Mouse (Mus musculus) CH12.LX (cell line): ENCODE data around the gene Rbpms2. TPM values are rescaled to one million over a fixed set of nuclear protein-coding genes. Genes with fewer than 3 reads are reported as not detected.

Experiments used
- DNase-seq: peaks from one replicate; pipeline ENCODE4 v3.0.0-alpha.2; 2013; ENCODE audit errors: extremely low read depth
- H3K27ac ChIP-seq: 2 replicates; pipeline ENCODE4 v1.5.1; 2012; ENCODE audit warnings: low read depth, mild to moderate bottlenecking, control low read depth, moderate library complexity; ENCODE audit not compliant: insufficient read depth
- H3K27me3 ChIP-seq: replicated peaks from 2 replicates; pipeline ENCODE3; 2012; ENCODE audit warnings: inconsistent platforms
- H3K36me3 ChIP-seq, 2 experiments: replicated peaks in 1 of 2; 2 replicates each; pipeline versions ENCODE3 to v1.6.1; 2012; ENCODE audit warnings: inconsistent platforms in 1 of 2, low read length in 1 of 2, mild to moderate bottlenecking in 1 of 2, mixed read lengths in 1 of 2, moderate library complexity in 1 of 2; ENCODE audit not compliant: control insufficient read depth in 1 of 2, insufficient read depth in 1 of 2
- H3K4me1 ChIP-seq, 2 experiments: 2 replicates each; pipeline ENCODE4 v1.6.1; 2012; ENCODE audit warnings: inconsistent platforms in 1 of 2, moderate library complexity in 1 of 2; ENCODE audit not compliant: insufficient read depth in 2 of 2, control insufficient read depth in 1 of 2
- H3K4me2 ChIP-seq: 2 replicates; pipeline ENCODE4 v1.6.1; 2012; ENCODE audit warnings: low read depth, mild to moderate bottlenecking, control low read depth; ENCODE audit not compliant: poor library complexity, insufficient read depth, severe bottlenecking
- H3K4me3 ChIP-seq, 3 experiments: fragments of 150-350 bp in 1 of 3; sonication (generic) in 1 of 3; replicated peaks in 1 of 3; 2 replicates each; pipeline versions ENCODE3 to v1.5.1; 2011 to 2012; ENCODE audit warnings: low read depth in 2 of 3, low read length in 2 of 3, mild to moderate bottlenecking in 2 of 3, moderate library complexity in 2 of 3, control low read depth in 1 of 3, improper control_type of control experiment in 1 of 3, inconsistent platforms in 1 of 3, mixed read lengths in 1 of 3; ENCODE audit not compliant: poor library complexity in 1 of 3
- H3K79me2 ChIP-seq: replicated peaks from 2 replicates; pipeline ENCODE4 v1.6.1; 2012; ENCODE audit warnings: mild to moderate bottlenecking, moderate library complexity; ENCODE audit not compliant: control insufficient read depth, poor library complexity, insufficient read depth, severe bottlenecking; ENCODE audit errors: extremely low read depth
- H3K9ac ChIP-seq: 2 replicates; pipeline ENCODE4 v1.6.1; 2012; ENCODE audit warnings: low read depth, mild to moderate bottlenecking, control low read depth, moderate library complexity; ENCODE audit not compliant: insufficient read depth
- H3K9me3 ChIP-seq: replicated peaks from 2 replicates; pipeline ENCODE3; 2012; ENCODE audit warnings: low read length, inconsistent platforms, mixed read lengths
- CHD2 ChIP-seq: IDR thresholded peaks from 2 replicates; pipeline ENCODE4 v1.6.1; 2011; ENCODE audit warnings: low read length, improper control_type of control experiment
- E2F4 ChIP-seq: IDR thresholded peaks from 2 replicates; pipeline ENCODE4 v1.6.1; 2011; ENCODE audit warnings: low read depth, low read length, improper control_type of control experiment; ENCODE audit not compliant: insufficient replicate concordance
- ELF1 ChIP-seq: IDR thresholded peaks from 2 replicates; pipeline ENCODE4 v1.6.1; 2014; ENCODE audit warnings: low read depth, mild to moderate bottlenecking, inconsistent platforms, low read length, improper control_type of control experiment
- HCFC1 ChIP-seq: IDR thresholded peaks from 2 replicates; pipeline ENCODE4 v1.6.1; 2012; ENCODE audit warnings: low read depth, mild to moderate bottlenecking, inconsistent platforms, low read length, improper control_type of control experiment
- JUN ChIP-seq: IDR thresholded peaks from 2 replicates; pipeline ENCODE4 v1.6.1; 2011; ENCODE audit warnings: low read depth, mild to moderate bottlenecking, low read length, improper control_type of control experiment, moderate library complexity; ENCODE audit not compliant: insufficient read depth
- MEF2A ChIP-seq: IDR thresholded peaks from 2 replicates; pipeline ENCODE4 v1.6.1; 2014; ENCODE audit warnings: low read depth, mild to moderate bottlenecking, inconsistent platforms, low read length, improper control_type of control experiment, borderline replicate concordance
- NELFE ChIP-seq: IDR thresholded peaks from 2 replicates; pipeline ENCODE4 v1.6.1; 2011; ENCODE audit warnings: low read depth, low read length, improper control_type of control experiment
- NRF1 ChIP-seq: IDR thresholded peaks from 2 replicates; pipeline ENCODE4 v1.6.1; 2014; ENCODE audit warnings: low read depth, mild to moderate bottlenecking, inconsistent platforms, low read length, improper control_type of control experiment, moderate library complexity
- POLR2A ChIP-seq: IDR thresholded peaks from 2 replicates; pipeline ENCODE4 v1.6.1; 2011; ENCODE audit warnings: low read depth, mild to moderate bottlenecking, improper control_type of control experiment, low read length
- POLR2AphosphoS2 ChIP-seq: IDR thresholded peaks from 2 replicates; pipeline ENCODE4 v1.6.1; 2011; ENCODE audit warnings: low read depth, low read length, improper control_type of control experiment
- RAD21 ChIP-seq: IDR thresholded peaks from 2 replicates; pipeline ENCODE4 v1.6.1; 2011; ENCODE audit warnings: low read depth, mild to moderate bottlenecking, low read length, improper control_type of control experiment, moderate library complexity
- RCOR1 ChIP-seq: conservative IDR thresholded peaks from 2 replicates; pipeline ENCODE4 v1.6.1; 2012; ENCODE audit warnings: low read depth, mild to moderate bottlenecking, inconsistent platforms, low read length, improper control_type of control experiment
- SIN3A ChIP-seq: IDR thresholded peaks from 2 replicates; pipeline ENCODE4 v1.6.1; 2012; ENCODE audit warnings: low read length, improper control_type of control experiment, inconsistent platforms
- TBP ChIP-seq: conservative IDR thresholded peaks from 2 replicates; pipeline ENCODE4 v1.6.1; 2011; ENCODE audit warnings: low read depth, low read length, improper control_type of control experiment
- TCF12 ChIP-seq: IDR thresholded peaks from 2 replicates; pipeline ENCODE4 v1.6.1; 2014; ENCODE audit warnings: low read depth, mild to moderate bottlenecking, inconsistent platforms, low read length, improper control_type of control experiment
- USF2 ChIP-seq: conservative IDR thresholded peaks from 2 replicates; pipeline ENCODE4 v1.6.1; 2011; ENCODE audit warnings: low read depth, low read length, improper control_type of control experiment
- ZKSCAN1 ChIP-seq: IDR thresholded peaks from 2 replicates; pipeline ENCODE4 v1.6.1; 2012; ENCODE audit warnings: low read depth, inconsistent platforms, low read length, improper control_type of control experiment, borderline replicate concordance
- ZMIZ1 ChIP-seq: IDR thresholded peaks from 2 replicates; pipeline ENCODE4 v1.6.1; 2012; ENCODE audit warnings: low read depth, mild to moderate bottlenecking, inconsistent platforms, low read length, improper control_type of control experiment
- dilution Hi-C: fragments of 300-500 bp; cut with MboI; formaldehyde crosslinking; loops from 2 replicates; pipeline ENCODE4 v1.14.3; 2020; ENCODE audit warnings: low sequenced_read_pairs; ENCODE audit not compliant: extremely low pct_unique_long_range_greater_than_20kb, extremely low pct_ligation_motif_present
- in situ Hi-C: fragments of 300-500 bp; cut with MboI; formaldehyde crosslinking; loops from 3 replicates; pipeline ENCODE4 v1.14.3; 2019; ENCODE audit warnings: low sequenced_read_pairs, low pct_ligation_motif_present, low pct_unique_long_range_greater_than_20kb, mixed read lengths
- polyA plus RNA-seq: library from polyadenylated mRNA; unstranded; fragments of >175 nt; gene quantifications from 2 replicates; pipeline ENCODE4 v1.2.1, GENCODE M21; 2012; ENCODE audit warnings: low read depth; ENCODE audit not compliant: insufficient read length
- total RNA-seq, 2 experiments: library from RNA; depleted of rRNA; stranded (reverse); fragments of 300-350 nt in 1 of 2; fragments of >200 nt in 1 of 2; gene quantifications; 2 replicates each; pipeline ENCODE4 v1.2.3; 2012 to 2014

The Rbpms2 gene
- total and polyA plus RNA-seq, 3 experiments, result 0.13 to 0.34 TPM; not detected in 1

DNA sequence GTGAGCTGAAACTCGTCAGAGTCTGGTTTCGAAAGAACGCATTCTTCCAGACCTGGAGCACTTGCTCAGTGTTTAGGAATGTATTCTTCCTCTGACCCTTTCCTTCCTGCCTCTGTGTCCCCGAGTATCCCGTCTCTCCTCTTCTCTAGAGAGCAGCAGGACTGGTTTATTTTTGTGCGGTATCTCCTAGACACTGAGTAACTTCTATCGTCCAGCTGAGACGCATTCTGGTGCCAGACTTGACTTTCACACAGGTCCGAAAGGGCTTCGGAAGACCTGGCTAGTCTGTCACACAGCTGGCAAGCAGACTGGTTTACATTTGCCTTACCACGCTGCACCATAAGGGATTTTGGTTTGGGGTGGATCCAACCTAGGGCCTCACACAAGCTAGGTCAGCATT is 43.5 kb downstream of the Rbpms2 start:
- in situ Hi-C loops, result loop anchor here (5.0 kb wide), 2 partner anchors 154 to 179 kb away; partner anchors contain the start of gene Zfp609
- Histone ChIP-seq H3K9me3 (no peaks in the 10 kb centered on the region), H3K4me2 (no peak overlapping the region), H3K36me3 (no peaks in the 10 kb centered on the region), H3K27me3 (no peaks in the 10 kb centered on the region), H3K4me3 (no peak overlapping the region), H3K79me2 (peaks cover 4% of the 10 kb centered on the region), H3K27ac (no peak overlapping the region), H3K4me1 (peaks cover 6 to 17% of the 10 kb centered on the region in 2 experiments), H3K9ac (no peak overlapping the region)
- dilution Hi-C loops, result no loop called here
- no peak for DNase-seq
- TF ChIP-seq E2F4 (no peak), USF2 (no peak), POLR2AphosphoS2 (no peak), CHD2 (no peak)

DNA sequence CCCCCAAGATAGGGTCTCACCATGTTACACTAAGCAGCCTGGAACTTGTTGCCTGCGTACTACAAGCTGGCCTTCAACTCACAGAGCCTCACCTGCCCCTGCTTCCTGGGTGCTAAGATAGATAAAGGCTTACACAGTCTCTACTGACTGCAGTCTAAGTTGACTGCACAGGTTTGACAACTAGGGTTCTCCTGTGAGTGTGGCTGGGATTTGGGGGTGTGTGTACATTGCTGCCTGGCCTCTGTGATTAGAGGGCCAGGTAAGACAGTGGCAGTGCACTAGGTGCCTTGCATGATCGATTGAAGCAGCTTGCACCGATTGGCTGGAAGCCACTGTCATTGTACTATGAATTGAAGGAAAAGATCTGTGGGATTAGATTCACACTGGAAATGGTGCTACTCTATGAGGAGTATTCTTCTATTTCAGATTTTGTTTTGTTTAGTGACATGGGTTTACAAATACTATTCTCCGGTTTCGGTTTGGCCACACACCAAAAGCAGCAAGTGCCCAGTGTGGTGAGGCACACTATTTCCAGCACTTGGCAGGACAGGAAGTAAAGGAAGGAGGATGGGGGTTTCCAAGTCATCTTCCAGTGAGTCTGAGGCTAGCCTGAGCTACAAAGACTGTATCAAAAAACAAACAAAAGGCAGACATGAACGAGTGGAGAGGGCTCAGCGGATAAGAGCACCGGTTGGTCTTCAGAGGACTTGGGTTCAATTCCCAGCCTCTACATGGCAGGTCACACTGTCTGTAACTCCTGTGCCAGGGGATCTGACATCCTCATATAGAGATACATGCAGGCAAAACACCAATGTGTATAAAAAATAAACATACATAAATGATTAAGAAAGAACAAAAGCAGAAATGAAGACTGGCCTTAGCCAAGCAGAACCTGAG is 46.3 kb downstream of the Rbpms2 start:
- Histone ChIP-seq H3K36me3 (peaks cover 0 to 18% of the 10 kb centered on the region in 2 experiments), H3K4me3 (peak overlapping the region; percentile 46 to 59 (median 51))
- TF ChIP-seq POLR2A, result no peak
- no peak for TF ChIP-seq JUN
- no peak for TF ChIP-seq HCFC1
- no peak for TF ChIP-seq SIN3A
- no peak for TF ChIP-seq RAD21
- no peak for TF ChIP-seq ZKSCAN1
- TF ChIP-seq, all 38 proteins: peak for 0
- Histone ChIP-seq H3K4me2 (peak overlapping the region; percentile 66), H3K9ac (peak overlapping the region; percentile 5), H3K9me3 (no peaks in the 10 kb centered on the region), H3K27me3 (no peaks in the 10 kb centered on the region), H3K27ac (no peak overlapping the region), H3K4me1 (peaks cover 6 to 43% of the 10 kb centered on the region in 2 experiments), H3K79me2 (peaks cover 4% of the 10 kb centered on the region)
- DNase-seq, result peak; percentile 12
- dilution Hi-C loops, result no loop called here
- in situ Hi-C loops, result no loop called here

DNA sequence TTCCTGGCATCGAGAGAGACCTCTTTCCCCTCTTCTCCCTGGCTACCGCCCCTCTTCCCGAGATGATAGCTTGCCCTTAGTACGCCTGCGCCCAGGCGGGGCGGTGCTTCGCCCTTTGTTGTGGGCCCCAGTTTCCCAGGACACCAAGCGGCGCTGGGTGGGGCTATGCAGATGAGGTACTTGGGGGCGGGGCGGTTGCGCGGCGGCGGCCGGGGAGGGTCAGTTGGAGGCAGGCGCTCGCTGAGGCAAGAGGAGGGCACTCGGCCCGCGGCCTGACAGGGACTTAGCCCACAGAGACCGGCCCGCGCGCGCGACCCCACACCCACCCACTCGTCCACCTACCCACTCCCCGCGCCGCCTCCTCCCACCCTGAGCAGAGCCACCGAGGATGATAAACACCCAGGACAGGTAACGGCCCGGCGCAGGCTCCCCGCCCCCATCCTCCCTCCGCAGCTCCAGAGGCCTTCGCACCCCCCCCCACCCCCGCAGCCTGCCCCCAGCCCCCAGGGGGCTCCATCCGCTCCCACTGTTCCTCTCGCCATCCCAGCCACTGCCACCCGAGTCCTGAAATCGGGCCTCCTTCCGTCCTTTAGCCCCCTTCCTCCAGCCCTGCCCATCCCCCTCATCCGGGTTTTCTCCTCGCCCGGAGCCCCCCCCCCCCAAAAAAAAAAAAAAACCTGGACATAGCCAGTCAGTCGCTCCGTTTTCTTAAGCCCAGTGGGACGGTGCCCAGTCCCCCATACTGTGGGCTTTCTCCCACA is 47.1 kb downstream of the Rbpms2 start:
- TF ChIP-seq NRF1, result peak; percentile 85
- peak; percentile 72 for TF ChIP-seq NELFE
- peak; percentile 44; the same call in 1 of the 2 replicates for TF ChIP-seq ELF1
- no peak for TF ChIP-seq SIN3A
- peak; percentile 69 for TF ChIP-seq HCFC1
- peak; percentile 78 for TF ChIP-seq TCF12
- peak; percentile 59; the same call in 1 of the 2 replicates for TF ChIP-seq ZMIZ1
- TF ChIP-seq TBP, result peak; percentile 61; the same call in 1 of the 2 replicates
- peak; percentile 77 for TF ChIP-seq POLR2A
- TF ChIP-seq RAD21, result no peak
- 0 out of 2 replicates have a peak, but pooled peaks have one; percentile 11 for TF ChIP-seq MEF2A
- no peak for TF ChIP-seq RCOR1
- 0 out of 2 replicates have a peak, but pooled peaks have one; percentile 30 for TF ChIP-seq POLR2AphosphoS2
- peak overlapping the region; percentile 77 for H3K9ac ChIP-seq
- DNase-seq, result peak; percentile 92
- no peaks in the 10 kb centered on the region for H3K27me3 ChIP-seq
- no peaks in the 10 kb centered on the region for H3K9me3 ChIP-seq
- peaks cover 6 to 51% of the 10 kb centered on the region in 2 experiments for H3K4me1 ChIP-seq
- H3K27ac ChIP-seq, result no peak overlapping the region
- peak overlapping the region; percentile 59 to 82 (median 77) for H3K4me3 ChIP-seq
- peak overlapping the region; percentile 99 for H3K4me2 ChIP-seq
- dilution Hi-C loops, result no loop called here
- H3K79me2 ChIP-seq, result peaks cover 4% of the 10 kb centered on the region
- peaks cover 0 to 25% of the 10 kb centered on the region in 2 experiments for H3K36me3 ChIP-seq
- in situ Hi-C loops, result no loop called here
